Mouse (Mus musculus) bone marrow, adult 2 months (tissue): ENCODE measurements at regions not wholly inside any gene's neighbourhood (a gene's known extent, or its start where the extent isn't known, plus 50 kb on each side); places are given as distances from the start of the nearest gene placed in this dataset.

Experiments
- CTCF ChIP-seq: fragments of 200-500 bp; IDR thresholded peaks from 2 replicates; pipeline ENCODE4 v1.5.1; 2011; ENCODE audit warnings: low read length, control low read depth; ENCODE audit not compliant: control insufficient read depth, insufficient read depth
- POLR2A ChIP-seq: fragments of 200-500 bp; IDR thresholded peaks from 2 replicates; pipeline ENCODE4 v1.6.1; 2011; ENCODE audit warnings: low read depth, mild to moderate bottlenecking, control low read depth, low read length, borderline replicate concordance; ENCODE audit not compliant: control insufficient read depth

DNA sequence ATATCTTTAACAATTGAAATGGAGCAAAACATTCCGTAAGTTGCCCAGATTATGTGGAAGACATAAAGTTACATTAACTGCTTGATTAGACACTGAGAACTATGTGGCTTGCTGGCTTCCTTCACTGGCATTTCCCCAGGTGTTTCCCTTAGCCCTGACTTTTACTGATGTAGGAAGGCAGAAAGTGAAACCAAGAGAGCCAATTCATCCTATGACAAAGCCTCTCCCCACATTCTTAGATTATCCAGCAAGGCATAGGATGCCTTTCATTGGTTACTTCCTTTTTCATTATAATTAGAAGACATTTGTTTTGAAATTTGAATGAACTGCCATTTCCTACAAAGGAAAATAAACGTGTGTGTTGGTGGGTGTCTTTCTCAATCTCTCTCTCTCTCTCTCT, 72.1 kb downstream of the Cdc42ep3 start:
- TF ChIP-seq CTCF (no peak), POLR2A (no peak)
